Mouse (Mus musculus): ENCODE results near the gene Ccl2. TPM values are rescaled to one million over a fixed set of nuclear protein-coding genes. Genes with fewer than 3 reads are reported as not detected.
A peak's percentile ranks its signal among the peaks of the same experiment; 100 is the strongest.

Gene Ccl2
- polyA plus RNA-seq, 1 experiment from 2014 or later = 4.8 TPM

DNA sequence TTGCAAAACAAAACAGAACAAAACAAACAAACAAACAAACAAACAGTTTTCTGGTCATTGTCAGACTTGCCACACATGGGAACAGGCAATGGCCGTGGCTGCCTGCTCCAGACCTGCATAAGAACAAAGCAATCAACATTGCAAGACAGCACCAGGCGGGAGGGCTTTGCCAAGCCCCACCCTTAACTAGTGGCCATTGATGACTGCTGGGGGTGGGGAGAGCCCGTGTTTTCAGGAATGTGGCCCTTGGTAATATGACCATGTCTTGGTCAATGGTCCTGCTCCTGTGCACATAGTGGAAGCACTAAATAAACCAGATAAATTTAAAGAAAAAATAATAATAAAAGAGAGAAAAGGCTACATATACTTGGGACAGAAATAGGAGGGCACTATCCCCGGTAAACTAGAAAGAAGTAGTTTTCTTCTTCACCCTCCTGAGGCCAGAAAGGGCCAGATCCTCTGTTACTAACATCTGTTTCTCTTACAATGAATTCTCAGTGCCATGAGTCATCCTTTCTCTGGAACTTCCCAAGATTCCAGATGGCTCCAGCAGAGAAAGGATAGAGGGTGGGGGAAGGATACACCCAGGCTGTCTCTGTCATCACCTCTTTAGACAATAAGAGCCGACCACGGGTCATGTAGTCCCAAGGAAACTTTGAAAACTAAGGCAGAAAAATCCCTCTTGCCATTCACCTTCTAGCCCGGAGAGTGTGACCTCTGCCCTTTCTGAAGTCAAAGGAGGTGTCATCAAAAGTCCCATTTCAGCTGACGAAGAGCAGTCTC, 23.8 kb upstream of the Ccl2 start:
- H3K9ac ChIP-seq (ENCODE audit: low read length) = no peak overlapping the region
- no peak overlapping the region for H3K4me2 ChIP-seq (ENCODE audit: low read depth, low read length)
- H3K4me3 ChIP-seq (replicated peaks; ENCODE audit: low read length) = no peak overlapping the region
- no peak overlapping the region for H3K27ac ChIP-seq (ENCODE audit: low read length)
- no peaks in the 10 kb centered on the region for H3K36me3 ChIP-seq (ENCODE audit: control insufficient read depth, insufficient read depth, low read length)
- WGBS = 52% methylated on average over 8 of the region's 8 CpGs
- peaks cover 5% of the 10 kb centered on the region for H3K4me1 ChIP-seq (ENCODE audit: control insufficient read depth, insufficient read depth, low read length)
- H3K27me3 ChIP-seq (ENCODE audit: control insufficient read depth, insufficient read depth, low read length) = no peaks in the 10 kb centered on the region
- ATAC-seq (ENCODE audit: insufficient read depth, low FRiP score) = 0 out of 2 replicates have a peak, but pooled peaks have one; percentile 9
- no peaks in the 10 kb centered on the region for H3K9me3 ChIP-seq (replicated peaks; ENCODE audit: control insufficient read depth, low read length)

DNA sequence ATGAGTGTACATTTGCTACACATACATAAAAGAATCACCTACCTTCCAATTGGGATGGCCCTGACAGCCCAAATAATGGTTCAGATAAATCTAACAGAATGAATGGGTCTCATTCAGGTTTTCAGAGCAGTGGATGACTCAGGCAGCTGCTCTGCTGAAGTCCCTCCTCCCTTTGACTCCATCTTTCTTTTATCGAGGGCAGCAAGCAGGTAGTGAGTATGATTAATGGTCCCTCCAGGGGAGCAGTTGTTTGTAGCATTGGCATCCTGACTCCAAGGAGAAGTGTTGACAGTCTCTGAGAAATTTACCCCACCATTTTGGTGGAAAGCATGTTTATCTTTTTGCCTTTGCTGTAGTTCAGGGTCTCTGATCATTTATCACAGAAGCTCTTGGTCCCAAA, 21.6 kb upstream of the Ccl2 start:
- no peaks in the 10 kb centered on the region for H3K36me3 ChIP-seq (ENCODE audit: control insufficient read depth, insufficient read depth, low read length)
- 15% methylated on average over 1 of the region's 1 CpGs for WGBS
- H3K9me3 ChIP-seq (replicated peaks; ENCODE audit: control insufficient read depth, low read length) = no peaks in the 10 kb centered on the region
- H3K4me2 ChIP-seq (ENCODE audit: low read depth, low read length) = no peak overlapping the region
- H3K4me1 ChIP-seq (ENCODE audit: control insufficient read depth, insufficient read depth, low read length) = peaks cover 5% of the 10 kb centered on the region
- no peaks in the 10 kb centered on the region for H3K27me3 ChIP-seq (ENCODE audit: control insufficient read depth, insufficient read depth, low read length)
- no peak overlapping the region; the same call in 1 of the 2 replicates for H3K27ac ChIP-seq (ENCODE audit: low read length)
- no peak for ATAC-seq (ENCODE audit: insufficient read depth, low FRiP score)
- H3K9ac ChIP-seq (ENCODE audit: low read length) = no peak overlapping the region
- no peak overlapping the region for H3K4me3 ChIP-seq (replicated peaks; ENCODE audit: low read length)

DNA sequence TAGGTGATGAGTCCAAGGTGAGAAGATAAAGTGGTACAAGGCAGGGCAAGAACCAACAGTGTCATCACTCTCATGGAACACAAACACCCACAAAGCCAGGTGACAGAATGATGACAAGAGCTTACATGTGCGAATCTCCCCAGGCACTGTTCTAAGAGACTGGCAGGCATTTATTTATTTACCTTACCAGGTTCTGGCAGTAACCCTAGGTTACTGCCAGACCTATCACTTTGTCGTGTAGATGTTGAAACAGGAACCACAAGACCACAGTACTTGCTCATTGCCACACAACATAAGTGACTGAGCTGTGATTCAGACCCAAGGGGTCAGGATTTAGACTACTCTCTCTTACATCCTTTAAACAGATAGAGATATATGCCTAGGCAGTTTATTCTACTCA, 20.3 kb upstream of the Ccl2 start:
- Histone ChIP-seq H3K9me3 (replicated peaks; ENCODE audit: control insufficient read depth, low read length) (no peaks in the 10 kb centered on the region), H3K27me3 (ENCODE audit: control insufficient read depth, insufficient read depth, low read length) (no peaks in the 10 kb centered on the region), H3K36me3 (ENCODE audit: control insufficient read depth, insufficient read depth, low read length) (no peaks in the 10 kb centered on the region), H3K27ac (ENCODE audit: low read length) (no peak overlapping the region), H3K4me1 (ENCODE audit: control insufficient read depth, insufficient read depth, low read length) (peaks cover 5% of the 10 kb centered on the region), H3K4me3 (replicated peaks; ENCODE audit: low read length) (no peak overlapping the region), H3K9ac (ENCODE audit: low read length) (no peak overlapping the region), H3K4me2 (ENCODE audit: low read depth, low read length) (no peak overlapping the region)
- no peak for ATAC-seq (ENCODE audit: insufficient read depth, low FRiP score)
- 50% methylated on average over 2 of the region's 2 CpGs for WGBS

DNA sequence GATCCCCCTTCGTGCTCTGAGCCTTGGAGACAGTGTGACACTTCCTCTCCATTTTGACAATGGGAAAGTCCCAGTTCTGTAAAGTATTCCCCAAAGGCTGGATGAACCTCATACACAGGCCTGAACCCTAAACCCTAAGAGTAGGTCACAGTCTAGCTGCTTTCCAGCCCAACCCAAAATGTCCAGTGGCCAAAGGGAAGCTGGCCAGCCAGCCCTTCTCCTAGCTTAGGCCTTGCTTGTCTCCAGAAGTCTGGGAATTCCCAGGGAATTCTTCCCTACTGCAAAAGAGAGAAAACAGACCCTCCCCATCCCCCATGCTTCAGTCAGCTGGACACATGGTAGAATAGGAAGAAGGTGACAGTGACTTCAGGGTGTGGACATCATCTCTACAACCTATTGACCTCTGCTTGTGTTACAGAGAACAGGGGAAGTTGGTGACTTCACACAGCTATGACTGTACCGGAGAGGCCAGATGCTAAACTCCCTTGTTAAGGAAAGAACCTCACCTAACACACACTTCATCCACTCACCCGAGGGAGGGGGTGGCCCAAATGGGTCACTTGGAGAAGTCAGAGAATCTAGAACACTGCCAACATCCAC, 19.1 kb upstream of the Ccl2 start:
- no peak for ATAC-seq (ENCODE audit: insufficient read depth, low FRiP score)
- H3K36me3 ChIP-seq (ENCODE audit: control insufficient read depth, insufficient read depth, low read length) = no peaks in the 10 kb centered on the region
- no peaks in the 10 kb centered on the region for H3K9me3 ChIP-seq (replicated peaks; ENCODE audit: control insufficient read depth, low read length)
- no peaks in the 10 kb centered on the region for H3K27me3 ChIP-seq (ENCODE audit: control insufficient read depth, insufficient read depth, low read length)
- H3K27ac ChIP-seq (ENCODE audit: low read length) = no peak overlapping the region
- 72% methylated on average over 3 of the region's 3 CpGs for WGBS
- no peak overlapping the region for H3K4me2 ChIP-seq (ENCODE audit: low read depth, low read length)
- H3K9ac ChIP-seq (ENCODE audit: low read length) = no peak overlapping the region
- peaks cover 2% of the 10 kb centered on the region for H3K4me1 ChIP-seq (ENCODE audit: control insufficient read depth, insufficient read depth, low read length)
- H3K4me3 ChIP-seq (replicated peaks; ENCODE audit: low read length) = no peak overlapping the region

DNA sequence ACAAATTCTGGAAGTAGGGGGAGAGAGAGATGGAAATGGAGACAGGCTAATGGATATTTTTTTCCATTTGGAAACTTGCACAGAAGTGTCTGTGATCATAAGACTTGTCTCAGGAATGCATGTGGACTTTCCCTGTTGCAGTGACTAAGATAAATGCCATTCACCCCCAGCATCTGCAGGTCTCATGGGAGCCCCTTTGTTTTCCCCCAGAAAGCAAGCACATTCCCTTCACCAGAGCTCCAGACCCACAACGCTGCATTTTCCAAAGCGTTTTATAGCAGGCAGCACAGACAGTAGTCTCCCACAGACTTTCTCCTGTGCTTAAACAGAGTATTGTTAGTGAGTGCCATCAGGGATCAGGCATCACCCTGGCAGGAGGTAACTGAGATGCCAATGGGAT, 16.0 kb upstream of the Ccl2 start:
- no peaks in the 10 kb centered on the region for H3K9me3 ChIP-seq (replicated peaks; ENCODE audit: control insufficient read depth, low read length)
- H3K27ac ChIP-seq (ENCODE audit: low read length) = no peak overlapping the region
- H3K4me2 ChIP-seq (ENCODE audit: low read depth, low read length) = no peak overlapping the region
- no peak overlapping the region for H3K9ac ChIP-seq (ENCODE audit: low read length)
- 32% methylated on average over 2 of the region's 2 CpGs for WGBS
- H3K36me3 ChIP-seq (ENCODE audit: control insufficient read depth, insufficient read depth, low read length) = no peaks in the 10 kb centered on the region
- no peak overlapping the region for H3K4me3 ChIP-seq (replicated peaks; ENCODE audit: low read length)
- no peaks in the 10 kb centered on the region for H3K27me3 ChIP-seq (ENCODE audit: control insufficient read depth, insufficient read depth, low read length)
- ATAC-seq (ENCODE audit: insufficient read depth, low FRiP score) = no peak
- no peaks in the 10 kb centered on the region for H3K4me1 ChIP-seq (ENCODE audit: control insufficient read depth, insufficient read depth, low read length)

DNA sequence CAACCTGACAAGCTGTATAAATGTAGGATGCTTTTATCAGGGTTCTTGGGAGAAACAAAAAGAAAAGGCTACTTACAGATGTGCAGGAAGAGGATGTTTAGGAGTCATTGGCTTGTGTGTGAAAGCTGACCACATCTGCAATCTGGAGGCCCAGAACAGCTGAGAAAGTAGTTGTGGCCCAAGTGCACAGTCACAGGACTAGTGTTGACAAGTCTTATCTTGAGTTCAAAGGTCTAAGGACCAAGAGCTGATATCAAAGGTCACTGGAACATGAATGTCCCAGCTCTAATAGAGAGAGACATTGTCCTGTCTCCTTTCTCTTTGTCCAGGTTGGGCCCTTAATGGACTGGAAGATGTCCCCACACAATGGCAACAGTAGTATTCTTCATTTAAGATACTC, 15.6 kb upstream of the Ccl2 start:
- Histone ChIP-seq H3K9ac (ENCODE audit: low read length) (no peak overlapping the region), H3K4me1 (ENCODE audit: control insufficient read depth, insufficient read depth, low read length) (no peaks in the 10 kb centered on the region), H3K27ac (ENCODE audit: low read length) (no peak overlapping the region), H3K4me2 (ENCODE audit: low read depth, low read length) (no peak overlapping the region), H3K36me3 (ENCODE audit: control insufficient read depth, insufficient read depth, low read length) (no peaks in the 10 kb centered on the region), H3K9me3 (replicated peaks; ENCODE audit: control insufficient read depth, low read length) (no peaks in the 10 kb centered on the region), H3K4me3 (replicated peaks; ENCODE audit: low read length) (no peak overlapping the region), H3K27me3 (ENCODE audit: control insufficient read depth, insufficient read depth, low read length) (no peaks in the 10 kb centered on the region)
- ATAC-seq (ENCODE audit: insufficient read depth, low FRiP score) = no peak

DNA sequence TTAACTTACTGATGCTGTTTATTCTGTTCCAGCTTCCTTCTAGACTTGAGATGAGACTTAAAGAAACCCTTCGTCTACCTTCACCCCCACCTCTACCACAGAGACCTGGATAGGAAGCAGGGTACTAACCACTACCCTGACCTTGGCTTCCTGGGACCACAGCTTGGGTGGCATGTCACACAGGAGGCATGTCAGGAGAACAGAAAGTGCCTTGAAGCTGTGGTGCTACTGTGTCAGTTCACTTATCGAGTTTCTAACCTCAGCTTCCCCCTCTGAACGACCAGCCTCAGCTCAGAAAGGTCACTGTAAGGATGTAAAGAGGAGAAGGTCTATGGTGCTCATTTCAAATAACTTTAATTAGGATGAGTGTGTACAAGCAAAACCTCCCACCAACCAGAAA, 14.0 kb upstream of the Ccl2 start:
- no peaks in the 10 kb centered on the region for H3K36me3 ChIP-seq (ENCODE audit: control insufficient read depth, insufficient read depth, low read length)
- no peak for ATAC-seq (ENCODE audit: insufficient read depth, low FRiP score)
- H3K4me2 ChIP-seq (ENCODE audit: low read depth, low read length) = no peak overlapping the region
- no peak overlapping the region for H3K4me3 ChIP-seq (replicated peaks; ENCODE audit: low read length)
- no peak overlapping the region for H3K9ac ChIP-seq (ENCODE audit: low read length)
- H3K27ac ChIP-seq (ENCODE audit: low read length) = no peak overlapping the region
- 47% methylated on average over 3 of the region's 3 CpGs for WGBS
- no peaks in the 10 kb centered on the region for H3K9me3 ChIP-seq (replicated peaks; ENCODE audit: control insufficient read depth, low read length)
- no peaks in the 10 kb centered on the region for H3K4me1 ChIP-seq (ENCODE audit: control insufficient read depth, insufficient read depth, low read length)
- H3K27me3 ChIP-seq (ENCODE audit: control insufficient read depth, insufficient read depth, low read length) = no peaks in the 10 kb centered on the region

DNA sequence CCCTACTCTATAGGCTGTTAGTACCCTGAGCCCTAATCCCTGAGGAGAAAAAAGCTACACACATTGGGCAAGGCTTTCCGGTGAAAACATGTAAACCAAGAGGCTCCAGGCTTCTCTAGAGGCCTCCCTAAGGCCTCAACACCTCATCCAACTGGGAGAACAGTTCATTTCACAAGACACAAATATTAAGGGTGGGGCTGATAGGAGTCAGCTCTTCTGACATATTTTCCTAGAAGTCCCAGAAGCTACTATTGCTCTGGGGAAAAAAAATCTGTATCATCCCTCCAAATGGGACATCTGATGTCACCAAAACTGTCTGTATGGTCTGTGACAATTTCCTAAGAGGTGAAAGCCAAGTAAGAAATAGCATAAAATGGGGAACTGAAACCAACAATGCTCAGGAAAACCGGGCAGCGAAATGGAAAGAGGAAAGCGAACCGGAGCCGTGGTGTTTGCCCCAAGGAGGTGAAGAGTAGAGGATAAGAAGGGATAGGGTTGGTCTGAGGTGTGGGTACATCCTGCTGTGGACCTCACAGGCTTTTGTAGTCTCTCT, 12.8 kb upstream of the Ccl2 start:
- no peaks in the 10 kb centered on the region for H3K4me1 ChIP-seq (ENCODE audit: control insufficient read depth, insufficient read depth, low read length)
- no peak overlapping the region for H3K4me3 ChIP-seq (replicated peaks; ENCODE audit: low read length)
- H3K9me3 ChIP-seq (replicated peaks; ENCODE audit: control insufficient read depth, low read length) = no peaks in the 10 kb centered on the region
- ATAC-seq (ENCODE audit: insufficient read depth, low FRiP score) = no peak
- no peaks in the 10 kb centered on the region for H3K36me3 ChIP-seq (ENCODE audit: control insufficient read depth, insufficient read depth, low read length)
- no peak overlapping the region for H3K27ac ChIP-seq (ENCODE audit: low read length)
- H3K27me3 ChIP-seq (ENCODE audit: control insufficient read depth, insufficient read depth, low read length) = no peaks in the 10 kb centered on the region
- no peak overlapping the region for H3K9ac ChIP-seq (ENCODE audit: low read length)
- 86% methylated on average over 6 of the region's 6 CpGs for WGBS
- H3K4me2 ChIP-seq (ENCODE audit: low read depth, low read length) = no peak overlapping the region

DNA sequence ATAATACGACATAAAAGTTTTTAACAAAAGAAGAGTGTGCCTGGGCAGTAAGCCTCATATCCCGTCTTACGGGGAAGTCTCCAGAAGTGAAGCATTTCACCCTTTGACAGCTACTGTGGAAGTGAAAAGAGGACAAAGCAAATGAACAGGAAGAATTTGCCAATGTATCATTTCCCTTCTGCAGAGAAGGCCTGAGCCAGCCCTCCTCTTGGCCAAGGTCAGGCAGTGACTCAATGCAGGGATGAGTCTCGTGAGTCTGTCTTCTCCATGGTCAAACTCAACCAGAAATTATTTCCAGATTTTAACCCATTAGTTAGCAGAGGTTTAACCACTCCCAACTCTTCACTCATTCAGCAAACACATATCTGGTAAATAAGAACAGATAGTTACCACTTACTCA, 11.6 kb upstream of the Ccl2 start:
- Histone ChIP-seq H3K9me3 (replicated peaks; ENCODE audit: control insufficient read depth, low read length) (no peaks in the 10 kb centered on the region), H3K36me3 (ENCODE audit: control insufficient read depth, insufficient read depth, low read length) (no peaks in the 10 kb centered on the region), H3K27me3 (ENCODE audit: control insufficient read depth, insufficient read depth, low read length) (no peaks in the 10 kb centered on the region), H3K27ac (ENCODE audit: low read length) (no peak overlapping the region), H3K4me2 (ENCODE audit: low read depth, low read length) (no peak overlapping the region), H3K9ac (ENCODE audit: low read length) (no peak overlapping the region), H3K4me1 (ENCODE audit: control insufficient read depth, insufficient read depth, low read length) (no peaks in the 10 kb centered on the region), H3K4me3 (replicated peaks; ENCODE audit: low read length) (no peak overlapping the region)
- ATAC-seq (ENCODE audit: insufficient read depth, low FRiP score) = no peak
- WGBS = 78% methylated on average over 4 of the region's 4 CpGs
